Mouse (Mus musculus) effector memory CD4-positive, alpha-beta T cell, adult 7 months (primary cell): ENCODE results near the gene Gm13083. TPM values are rescaled to one million over a fixed set of nuclear protein-coding genes. Genes with fewer than 3 reads are reported as not detected.

ENCODE experiments used
- polyA plus RNA-seq: library from polyadenylated mRNA; unstranded; fragments of 100-300 nt; shearing (Covaris generic); gene quantifications from one replicate; pipeline ENCODE4 v1.2.1, GENCODE M21; 2017

The Gm13083 gene
- polyA plus RNA-seq = not detected

DNA sequence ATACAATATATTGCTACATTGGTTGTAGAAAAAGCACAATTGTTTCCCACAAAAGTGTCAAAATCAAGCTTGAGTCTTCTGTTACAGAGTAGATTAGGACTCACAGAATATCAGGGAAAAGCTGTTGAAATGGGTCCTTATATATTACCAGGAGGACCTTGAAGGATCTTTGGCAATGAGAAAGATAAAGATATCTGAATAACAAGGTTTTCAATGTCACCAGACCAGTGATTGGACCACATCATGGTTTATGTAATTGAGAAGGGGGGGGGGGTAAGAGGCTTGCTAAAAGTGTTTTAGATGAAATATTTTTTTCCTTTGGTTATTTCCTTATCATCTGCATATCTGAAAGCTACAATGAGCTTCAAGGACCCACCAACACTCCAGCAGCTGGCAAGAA is at the start of gene Gm13083:
Gene Gm13083, plus strand, starts transcription at position 301 of the 400 bp plus-strand sequence.

DNA sequence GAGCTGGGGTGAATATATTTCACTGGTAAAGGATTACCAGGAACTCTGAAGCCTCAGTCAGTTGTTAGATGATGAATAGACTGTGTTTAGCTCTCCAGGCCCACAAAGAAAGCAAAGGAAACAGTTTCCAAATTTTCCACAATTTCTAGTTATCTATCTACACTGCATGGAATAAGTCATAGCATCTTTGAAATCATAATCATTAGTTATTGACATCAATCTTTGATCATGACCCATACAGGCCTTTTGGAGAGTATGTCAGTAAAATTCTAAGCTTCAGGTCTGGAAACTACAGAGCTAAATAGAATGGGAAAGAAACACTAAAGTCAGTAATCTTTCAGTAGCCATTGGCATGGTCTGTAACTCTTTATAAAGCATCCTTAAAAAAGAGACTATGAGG is 42.3 kb downstream of the Gm13083 start, which contains the start of gene Gm13088:
Gene Gm13088, minus strand, starts transcription at position 101 of the 400 bp plus-strand sequence.

Other genes starting within 250 kb of the Gm13083 start
- gene Pramel1, start 220.6 kb upstream of the Gm13083 start, polyA plus RNA-seq = not detected
- 46.5 TPM for gene Pramef8, start 202.6 kb upstream of the Gm13083 start, polyA plus RNA-seq
- gene Oog4, start 164.7 kb upstream of the Gm13083 start, polyA plus RNA-seq = not detected
- not detected for gene Gm13043, start 103.7 kb upstream of the Gm13083 start, polyA plus RNA-seq
- not detected for gene Gm13040, start 79.0 kb upstream of the Gm13083 start, polyA plus RNA-seq
- gene BC080695, start 63.3 kb upstream of the Gm13083 start, polyA plus RNA-seq = 0.27 TPM
- gene Gm13057, start 63.3 kb upstream of the Gm13083 start, polyA plus RNA-seq = not detected
- not detected for gene Gm13088, start 42.2 kb downstream of the Gm13083 start, polyA plus RNA-seq
- 0.28 TPM for gene Gm13089, start 87.7 kb downstream of the Gm13083 start, polyA plus RNA-seq
- gene Gm13078, start 104.5 kb downstream of the Gm13083 start, polyA plus RNA-seq = 0.41 TPM
- gene Gm13023, start 174.3 kb downstream of the Gm13083 start, polyA plus RNA-seq = not detected
- not detected for gene Gm13084, start 201.1 kb downstream of the Gm13083 start, polyA plus RNA-seq
- gene Gm13103, start 231.5 kb downstream of the Gm13083 start, polyA plus RNA-seq = not detected